Mouse (Mus musculus): ENCODE results near the gene Osbpl8.

The Osbpl8 gene

GRCm38 (mm10) chr10:111149761-111150160, 14.8 kb upstream of the Osbpl8 start:
- in situ Hi-C loops (cut with MboI, MseI): loop anchor here (5.0 kb wide), 2 partner anchors 37 to 73 kb away; no protein-coding TSS in a partner anchor

GRCm38 (mm10) chr10:111155065-111155464, 9.5 kb upstream of the Osbpl8 start:
- in situ Hi-C loops (cut with MboI, MseI): no loop called here

- in situ Hi-C loops (cut with MboI, MseI): no loop called here
Measured at GRCm38 (mm10) chr10:111155571-111155970, 9.0 kb upstream of the Osbpl8 start.

- in situ Hi-C loops (cut with MboI, MseI): no loop called here
Measured at GRCm38 (mm10) chr10:111156394-111157190, 8.0 kb upstream of the Osbpl8 start.

GRCm38 (mm10) chr10:111157241-111157659, 7.3 kb upstream of the Osbpl8 start:
- in situ Hi-C loops (cut with MboI, MseI): no loop called here

- in situ Hi-C loops (cut with MboI, MseI): no loop called here
Measured at GRCm38 (mm10) chr10:111159789-111160522, 4.6 kb upstream of the Osbpl8 start.

- in situ Hi-C loops (cut with MboI, MseI): no loop called here
Measured at GRCm38 (mm10) chr10:111160540-111160939, 4.0 kb upstream of the Osbpl8 start.

- in situ Hi-C loops (cut with MboI, MseI): no loop called here
Measured at GRCm38 (mm10) chr10:111161373-111161772, 3.2 kb upstream of the Osbpl8 start.

GRCm38 (mm10) chr10:111163025-111163424, 1.5 kb upstream of the Osbpl8 start:
- in situ Hi-C loops (cut with MboI, MseI): no loop called here

GRCm38 (mm10) chr10:111163601-111164240, 831 bp upstream of the Osbpl8 start:
- in situ Hi-C loops (cut with MboI, MseI): no loop called here

- in situ Hi-C loops (cut with MboI, MseI): no loop called here
Measured at GRCm38 (mm10) chr10:111165219-111165981, 848 bp downstream of the Osbpl8 start.

- in situ Hi-C loops (cut with MboI, MseI): no loop called here
Measured at GRCm38 (mm10) chr10:111166057-111166841, 1.7 kb downstream of the Osbpl8 start.

- in situ Hi-C loops (cut with MboI, MseI): no loop called here
Measured at GRCm38 (mm10) chr10:111167444-111167843, 2.9 kb downstream of the Osbpl8 start.

- in situ Hi-C loops (cut with MboI, MseI): no loop called here
Measured at GRCm38 (mm10) chr10:111168305-111168704, 3.8 kb downstream of the Osbpl8 start.

GRCm38 (mm10) chr10:111171246-111171934, 6.8 kb downstream of the Osbpl8 start:
- in situ Hi-C loops (cut with MboI, MseI): no loop called here

GRCm38 (mm10) chr10:111173589-111174247, 9.2 kb downstream of the Osbpl8 start:
- in situ Hi-C loops (cut with MboI, MseI): no loop called here

GRCm38 (mm10) chr10:111177336-111177735, 12.8 kb downstream of the Osbpl8 start:
- in situ Hi-C loops (cut with MboI, MseI): no loop called here

- in situ Hi-C loops (cut with MboI, MseI): no loop called here
Measured at GRCm38 (mm10) chr10:111178024-111178423, 13.5 kb downstream of the Osbpl8 start.

GRCm38 (mm10) chr10:111180633-111181032, 16.1 kb downstream of the Osbpl8 start:
- in situ Hi-C loops (cut with MboI, MseI): no loop called here
